Mouse (Mus musculus) G1E (cell line): ENCODE measurements around the gene Eps15l1.

Experiments used
- CTCF ChIP-seq: IDR thresholded peaks from 2 replicates; pipeline ENCODE4 v1.5.1; 2012; ENCODE audit warnings: low read depth, low read length, inconsistent platforms, mixed read lengths
- GATA1 ChIP-seq: IDR thresholded peaks from 2 replicates; pipeline ENCODE4 v1.6.1; 2012; ENCODE audit warnings: borderline replicate concordance, low read length, inconsistent platforms, mixed read lengths

DNA sequence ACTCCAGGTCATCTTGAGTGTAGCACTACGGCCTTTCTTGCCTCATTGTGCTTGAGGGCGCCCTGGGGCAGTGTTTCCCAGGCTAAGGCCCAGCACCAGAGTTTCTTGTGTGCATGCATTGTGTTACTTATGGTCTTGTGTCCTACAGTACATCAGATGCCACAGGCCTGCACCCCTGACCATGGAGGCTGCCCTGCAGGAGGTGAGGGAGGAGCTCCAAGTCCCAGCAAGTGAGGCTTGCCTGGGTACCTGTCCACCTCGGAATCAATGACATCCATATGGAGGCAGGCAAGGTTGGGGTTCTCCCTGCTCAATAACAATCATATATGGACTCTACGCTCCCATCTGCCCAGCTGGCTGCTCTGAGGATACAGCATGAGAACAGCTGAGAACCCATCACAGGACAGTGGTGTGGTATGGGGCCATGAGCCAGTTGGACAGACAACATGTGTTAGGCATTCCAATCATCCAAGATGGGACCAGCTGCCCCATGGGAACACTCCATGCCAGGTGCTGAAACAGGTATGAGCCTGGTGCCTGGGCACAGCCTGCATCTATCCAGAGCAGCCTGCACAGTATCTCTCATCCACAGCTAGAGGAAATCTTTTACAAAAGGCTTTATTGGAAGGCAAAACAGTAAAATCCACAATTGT, 38.7 kb upstream of the Eps15l1 start:
- TF ChIP-seq CTCF (no peak), GATA1 (no peak)
